Mouse (Mus musculus) hindbrain, postnatal 0 days (tissue): ENCODE data around the gene Lyrm7. TPM values are rescaled to one million over a fixed set of nuclear protein-coding genes. Genes with fewer than 3 reads are reported as not detected.
A peak's percentile ranks its signal among the peaks of the same experiment; 100 is the strongest.
"Not testable (repeated sequence)": the region's sequence is repeated elsewhere in the genome, so short reads cannot be mapped to it uniquely, and the experiment has no call there.

Experiments
- ATAC-seq: fragments of 200-750 bp; cut with Nextera tagmentation; 2 replicates; pipeline ENCODE4 v1.8.0; 2017; ENCODE audit warnings: mild to moderate bottlenecking, moderate TSS enrichment, moderate library complexity
- DNase-seq: peaks from one replicate; pipeline ENCODE4 v3.0.0-alpha.2; 2015; ENCODE audit warnings: low spot score
- H3K27ac ChIP-seq: fragments of 300-500 bp; sonication (generic); 2 replicates; pipeline ENCODE4 v1.5.1; 2014; ENCODE audit warnings: mild to moderate bottlenecking
- H3K27me3 ChIP-seq: fragments of 300-500 bp; sonication (generic); 2 replicates; pipeline ENCODE4 v1.6.1; 2014; ENCODE audit warnings: low read length, mixed read lengths; ENCODE audit not compliant: insufficient read depth
- H3K36me3 ChIP-seq: fragments of 300-500 bp; sonication (generic); 2 replicates; pipeline ENCODE4 v1.6.1; 2014; ENCODE audit warnings: low read length, mixed read lengths; ENCODE audit not compliant: insufficient read depth
- H3K4me1 ChIP-seq: fragments of 300-500 bp; sonication (generic); 2 replicates; pipeline ENCODE4 v1.6.1; 2014; ENCODE audit warnings: antibody characterized with exemption, low read length, mixed read lengths; ENCODE audit not compliant: insufficient read depth
- H3K4me2 ChIP-seq: fragments of 300-500 bp; sonication (generic); 2 replicates; pipeline ENCODE4 v1.6.1; 2014; ENCODE audit warnings: low read depth, mild to moderate bottlenecking, low read length, moderate library complexity, mixed read lengths
- H3K4me3 ChIP-seq: fragments of 300-500 bp; sonication (generic); 2 replicates; pipeline ENCODE4 v1.5.1; 2014; ENCODE audit warnings: low read length
- H3K9ac ChIP-seq: fragments of 300-500 bp; sonication (generic); replicated peaks from 2 replicates; pipeline ENCODE4 v1.6.1; 2014; ENCODE audit warnings: mild to moderate bottlenecking, low read length, moderate library complexity, mixed read lengths
- H3K9me3 ChIP-seq: fragments of 300-500 bp; sonication (generic); 2 replicates; pipeline ENCODE4 v1.6.1; 2016; ENCODE audit warnings: low read length, mixed read lengths
- CTCF ChIP-seq: IDR thresholded peaks from 2 replicates; pipeline ENCODE4 v1.5.1; 2016; ENCODE audit warnings: antibody characterized with exemption, control low read depth, low read depth
- WGBS: fragments of 180-500 bp; shearing (Covaris S2); extraction: QIAGEN DNeasy Blood & Tissue Kit; methylation state at CpG from one replicate; pipeline ENCODE4 v1.1.7; 2014; 5-methylcytosine and 5-hydroxymethylcytosine counted together
- polyA plus RNA-seq: library from polyadenylated mRNA; unstranded; fragments of >200 nt; fragmentation: Nextera tagmentation; extraction: Ambion mirVana; gene quantifications from 2 replicates; pipeline ENCODE4 v1.2.1, GENCODE M21; 2015
- total RNA-seq: library from RNA; depleted of rRNA; stranded (reverse); fragments of >200 nt; gene quantifications from 2 replicates; pipeline ENCODE4 v1.2.3, GENCODE M21; 2014

Lyrm7 gene
- total and polyA plus RNA-seq, 2 experiments from 2014 or later = 3.1 to 5.7 TPM

- H3K36me3 ChIP-seq = no peaks in the 10 kb centered on the region
- H3K4me1 ChIP-seq = no peaks in the 10 kb centered on the region; the same call in 1 of the 2 replicates
- H3K9ac ChIP-seq = no peak overlapping the region
- no peaks in the 10 kb centered on the region for H3K9me3 ChIP-seq
- TF ChIP-seq CTCF = peak; percentile 84
- H3K4me3 ChIP-seq = no peak overlapping the region
- ATAC-seq (no peak), DNase-seq (peak; percentile 83)
- H3K27me3 ChIP-seq = no peaks in the 10 kb centered on the region
- no peak overlapping the region for H3K4me2 ChIP-seq
- WGBS = 44% methylated on average over 10 of the region's 10 CpGs
- H3K27ac ChIP-seq = no peak overlapping the region
These were observed 2.2 kb upstream of the Lyrm7 start for GRCm38 (mm10) chr11:54862621-54863520.

DNA sequence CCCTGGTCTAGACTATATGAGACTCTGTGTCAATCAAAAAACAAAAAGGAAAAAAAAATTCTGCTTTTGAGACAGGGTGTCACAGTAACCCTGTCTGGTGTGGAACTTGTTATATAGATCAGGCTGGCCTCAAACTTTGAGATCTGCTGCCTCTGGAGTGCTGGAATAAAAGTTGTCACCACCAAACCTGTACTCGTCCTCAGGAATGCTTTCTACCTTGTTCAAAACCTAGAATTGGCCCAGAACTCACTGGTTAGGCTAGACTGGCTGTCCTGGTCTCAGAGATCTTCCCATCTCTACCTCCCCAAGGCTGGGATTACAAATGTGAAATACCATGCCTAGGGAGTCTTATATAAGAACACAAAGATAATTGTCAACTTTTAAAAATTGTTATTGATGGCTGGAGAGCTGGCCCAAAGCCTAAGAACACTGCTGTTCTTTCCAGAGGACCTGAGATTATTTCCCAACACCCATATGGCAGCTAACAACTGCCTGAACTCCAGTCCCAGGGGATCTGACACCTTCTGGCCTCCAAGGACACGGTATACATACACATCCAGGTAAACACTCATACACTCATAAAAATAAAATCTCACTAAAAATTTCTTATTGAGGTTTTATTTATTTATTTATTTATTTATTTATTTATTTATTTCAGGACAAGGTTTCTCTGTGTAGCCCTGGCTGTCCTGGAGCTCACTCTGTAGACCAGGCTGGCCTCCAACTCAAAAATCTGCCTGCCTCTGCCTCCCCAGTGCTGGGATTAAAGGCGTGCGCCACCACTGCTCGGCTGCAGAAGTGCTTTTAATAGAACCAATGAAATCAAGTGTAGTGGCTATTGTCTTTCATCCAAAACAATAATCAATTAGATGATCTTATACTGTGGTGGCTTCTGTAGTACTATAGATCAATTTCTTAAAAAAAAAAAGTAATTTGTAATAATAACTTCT, 1.0 kb upstream of the Lyrm7 start:
- H3K4me2 ChIP-seq = peak overlapping the region; percentile 90; the same call in 1 of the 2 replicates
- 91% methylated on average over 5 of the region's 5 CpGs for WGBS
- DNase-seq (no peak), ATAC-seq (no peak)
- 0 out of 2 replicates have a peak overlapping the region, but pooled peaks have one; percentile 57 for H3K4me3 ChIP-seq
- H3K27ac ChIP-seq = no peak overlapping the region
- no peaks in the 10 kb centered on the region for H3K27me3 ChIP-seq
- H3K4me1 ChIP-seq = no peaks in the 10 kb centered on the region; the same call in 1 of the 2 replicates
- TF ChIP-seq CTCF = no peak
- no peaks in the 10 kb centered on the region for H3K9me3 ChIP-seq
- no peaks in the 10 kb centered on the region for H3K36me3 ChIP-seq
- no peak overlapping the region for H3K9ac ChIP-seq

DNA sequence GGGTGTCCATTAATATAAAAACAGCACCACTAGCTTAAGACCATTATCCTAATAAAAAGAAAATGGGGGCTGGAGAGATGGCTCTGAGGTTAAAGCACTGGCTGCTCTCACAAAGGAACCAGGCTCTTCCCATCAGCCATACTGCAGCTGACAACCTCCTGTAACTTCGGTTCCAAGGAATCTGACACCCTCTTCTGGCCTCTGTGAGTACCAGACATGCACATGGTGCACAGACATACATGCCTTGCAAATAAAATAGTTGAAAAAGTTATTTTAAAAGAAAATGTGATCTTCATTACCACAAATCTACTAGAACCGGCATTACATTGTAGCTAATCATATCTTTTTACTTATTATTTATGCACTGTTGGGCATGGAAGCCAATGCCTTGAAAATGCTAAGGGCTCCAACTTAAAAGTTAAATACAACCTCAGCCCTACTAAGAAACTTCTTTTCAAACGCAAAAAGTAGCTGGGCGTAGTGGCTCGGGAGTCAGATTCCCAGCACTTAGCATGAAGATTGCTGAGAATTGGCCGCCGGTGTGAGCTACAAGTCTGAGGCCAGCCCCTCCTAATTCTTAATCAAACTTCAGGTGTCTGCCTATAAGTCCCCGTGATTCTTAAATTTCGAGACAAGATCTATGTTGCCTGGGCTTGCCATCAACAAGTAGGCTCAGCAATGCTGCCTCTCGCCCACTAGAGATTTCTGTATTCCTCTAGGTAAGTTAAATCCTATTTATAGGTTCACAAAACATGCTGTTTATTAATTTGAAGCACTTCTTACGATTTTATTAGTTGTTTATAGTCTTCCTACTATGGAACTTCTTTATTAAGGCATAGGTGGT, 1.2 kb downstream of the Lyrm7 start:
- peak; percentile 68 for TF ChIP-seq CTCF
- DNase-seq (peak; percentile 61), ATAC-seq (no peak)
- Histone ChIP-seq H3K4me3 (peak overlapping the region; percentile 57), H3K36me3 (no peaks in the 10 kb centered on the region), H3K27ac (peak overlapping the region; percentile 91), H3K4me2 (peak overlapping the region; percentile 90), H3K4me1 (no peaks in the 10 kb centered on the region; the same call in 1 of the 2 replicates), H3K27me3 (no peaks in the 10 kb centered on the region), H3K9me3 (no peaks in the 10 kb centered on the region), H3K9ac (peak overlapping the region; percentile 70)
- WGBS = 21% methylated on average over 11 of the region's 11 CpGs

GRCm38 (mm10) chr11:54858880-54859279, 1.8 kb downstream of the Lyrm7 start:
- not testable (repeated sequence) for ATAC-seq, H3K4me2 ChIP-seq, H3K27ac ChIP-seq, H3K4me3 ChIP-seq, H3K9ac ChIP-seq, DNase-seq, H3K4me1 ChIP-seq, H3K9me3 ChIP-seq, H3K36me3 ChIP-seq, H3K27me3 ChIP-seq
- 98% methylated on average over 11 of the region's 12 CpGs for WGBS

DNA sequence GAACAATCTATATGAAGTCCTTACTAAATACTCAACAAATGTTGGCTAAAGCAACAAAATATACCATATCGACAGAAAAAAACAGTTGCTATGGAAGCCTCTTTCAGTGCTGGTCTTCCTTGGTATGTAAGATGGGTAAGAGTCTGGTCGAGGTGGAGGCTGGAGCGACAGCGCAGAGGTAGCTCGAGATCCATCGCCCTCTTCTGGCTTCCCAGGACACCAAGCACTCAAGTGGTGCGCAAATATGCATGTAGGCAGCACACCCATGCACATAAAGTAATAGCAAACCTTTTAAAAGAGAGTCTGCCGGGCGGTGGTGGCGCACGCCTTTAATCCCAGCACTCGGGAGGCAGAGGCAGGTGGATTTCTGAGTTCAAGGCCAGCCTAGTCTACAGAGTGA, 9.1 kb downstream of the Lyrm7 start:
- no peak for ATAC-seq
- 91% methylated on average over 12 of the region's 12 CpGs for WGBS
- H3K27me3 ChIP-seq = no peaks in the 10 kb centered on the region
- H3K9me3 ChIP-seq = no peaks in the 10 kb centered on the region
- no peak for DNase-seq
- no peaks in the 10 kb centered on the region for H3K4me1 ChIP-seq
- no peak overlapping the region for H3K27ac ChIP-seq
- no peak overlapping the region for H3K4me3 ChIP-seq
- no peak overlapping the region for H3K4me2 ChIP-seq
- TF ChIP-seq CTCF = no peak
- no peak overlapping the region for H3K9ac ChIP-seq
- H3K36me3 ChIP-seq = no peaks in the 10 kb centered on the region
